Mouse (Mus musculus) ES-Bruce4 (cell line): ENCODE data around the gene Trim28.

Source experiments
- CTCF ChIP-seq: IDR thresholded peaks from one replicate; pipeline ENCODE4 v1.8.1; 2011; ENCODE audit warnings: low read depth, low read length
- EP300 ChIP-seq: IDR thresholded peaks from 2 replicates; pipeline ENCODE4 v1.6.1; 2011; ENCODE audit warnings: low read depth, low read length; ENCODE audit not compliant: insufficient read depth

DNA sequence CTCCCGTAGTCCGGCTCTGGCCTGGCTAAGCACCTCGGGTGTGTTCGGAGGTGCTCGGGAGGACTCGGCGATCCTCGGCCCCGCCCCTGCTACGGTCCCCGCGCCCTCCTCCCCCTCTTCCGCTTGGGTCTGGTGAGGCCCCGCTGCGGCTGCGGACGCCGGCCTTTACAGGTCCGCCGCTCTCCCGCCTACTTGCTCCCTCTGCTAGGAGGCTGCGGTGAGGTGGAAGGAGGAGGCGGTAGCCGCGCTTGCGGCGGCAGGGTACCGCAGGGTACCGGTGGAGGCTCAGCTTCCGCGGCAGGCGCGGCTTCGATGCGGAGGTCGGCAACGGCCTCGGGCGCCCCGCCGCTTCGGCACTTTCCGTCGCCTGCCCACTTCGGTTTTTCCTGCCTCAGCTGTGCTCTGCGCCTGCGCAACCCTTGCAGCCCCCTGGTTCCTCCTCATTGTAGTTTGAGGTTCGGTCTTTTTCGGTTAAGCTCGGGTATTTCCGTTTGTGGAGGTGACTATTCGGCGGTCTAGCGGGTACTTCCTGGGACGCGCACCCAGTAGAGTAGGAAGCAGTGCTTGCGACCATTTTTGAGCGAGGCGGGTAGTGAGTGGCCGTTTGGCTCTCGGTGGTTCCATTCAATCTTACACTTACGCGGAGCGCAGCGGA lies 39.1 kb downstream of the Trim28 start, which contains the start of gene Ube2m:
- TF ChIP-seq EP300 (no peak), CTCF (no peak)
